Mouse (Mus musculus) myocyte (in vitro differentiated cells): ENCODE data around the gene Fndc11. TPM values are rescaled to one million over a fixed set of nuclear protein-coding genes. Genes with fewer than 3 reads are reported as not detected.

Experiments
- H3K27me3 ChIP-seq: one replicate; pipeline ENCODE4 v1.6.1; 2011; ENCODE audit not compliant: control insufficient read depth, insufficient read depth, insufficient read length
- H3K36me3 ChIP-seq: one replicate; pipeline ENCODE4 v1.6.1; 2011; ENCODE audit not compliant: control insufficient read depth, insufficient read depth
- H3K4me2 ChIP-seq: one replicate; pipeline ENCODE4 v1.6.1; 2011; ENCODE audit warnings: low read depth, control low read depth
- H3K4me3 ChIP-seq: one replicate; pipeline ENCODE4 v1.5.1; 2011; ENCODE audit warnings: mild to moderate bottlenecking, control low read depth, moderate library complexity
- H3K79me2 ChIP-seq: one replicate; pipeline ENCODE4 v1.6.1; 2011; ENCODE audit not compliant: control insufficient read depth, insufficient read depth
- H3ac ChIP-seq: one replicate; pipeline ENCODE4 v1.6.1; 2011; ENCODE audit not compliant: control insufficient read depth, insufficient read length
- CEBPB ChIP-seq: IDR thresholded peaks from 2 replicates; pipeline ENCODE4 v1.6.1; 2011; ENCODE audit warnings: mild to moderate bottlenecking, moderate library complexity; ENCODE audit not compliant: poor library complexity, insufficient read depth, severe bottlenecking
- E2F4 ChIP-seq: IDR thresholded peaks from one replicate; pipeline ENCODE4 v1.6.1; 2011; ENCODE audit warnings: mild to moderate bottlenecking, control low read depth, moderate library complexity; ENCODE audit not compliant: insufficient read depth
- MAX ChIP-seq: IDR thresholded peaks from one replicate; pipeline ENCODE4 v1.6.1; 2011; ENCODE audit warnings: low read depth, mild to moderate bottlenecking, control low read depth
- MYOD1 ChIP-seq, 3 experiments: IDR thresholded peaks; one replicate each; pipeline ENCODE4 v1.6.1; 2011; ENCODE audit warnings: control low read depth in 2 of 3, low read depth in 2 of 3, mild to moderate bottlenecking in 2 of 3, moderate library complexity in 1 of 3; ENCODE audit not compliant: insufficient read length in 2 of 3, control insufficient read depth in 1 of 3
- MYOG ChIP-seq, 3 experiments: IDR thresholded peaks; one replicate each; pipeline ENCODE4 v1.6.1; 2011; ENCODE audit warnings: control low read depth in 2 of 3, low read depth in 2 of 3, mild to moderate bottlenecking in 2 of 3; ENCODE audit not compliant: insufficient read length in 2 of 3, control insufficient read depth in 1 of 3, insufficient read depth in 1 of 3
- POLR2A ChIP-seq: IDR thresholded peaks from one replicate; pipeline ENCODE4 v1.6.1; 2011; ENCODE audit warnings: low read depth, mild to moderate bottlenecking, control low read depth, moderate library complexity; ENCODE audit not compliant: insufficient read length
- POLR2AphosphoS2 ChIP-seq: IDR thresholded peaks from one replicate; pipeline ENCODE4 v1.6.1; 2011; ENCODE audit warnings: low read depth, control low read depth; ENCODE audit not compliant: insufficient read length
- REST ChIP-seq: IDR thresholded peaks from one replicate; pipeline ENCODE4 v1.6.1; 2011; ENCODE audit warnings: mild to moderate bottlenecking, control low read depth, moderate library complexity; ENCODE audit not compliant: insufficient read depth, insufficient read length
- SRF ChIP-seq: IDR thresholded peaks from one replicate; pipeline ENCODE4 v1.6.1; 2011; ENCODE audit warnings: low read depth; ENCODE audit not compliant: control insufficient read depth, insufficient read length
- TCF12 ChIP-seq: IDR thresholded peaks from one replicate; pipeline ENCODE4 v1.6.1; 2011; ENCODE audit warnings: mild to moderate bottlenecking, control low read depth; ENCODE audit not compliant: poor library complexity, insufficient read depth, severe bottlenecking
- TCF3 ChIP-seq: IDR thresholded peaks from one replicate; pipeline ENCODE4 v1.6.1; 2011; ENCODE audit warnings: low read depth, control low read depth; ENCODE audit not compliant: insufficient read length
- USF1 ChIP-seq: IDR thresholded peaks from one replicate; pipeline ENCODE4 v1.6.1; 2011; ENCODE audit warnings: low read depth, mild to moderate bottlenecking, control low read depth, moderate library complexity
- polyA plus RNA-seq: library from polyadenylated mRNA; unstranded; fragments of >200 nt; fragmentation: generic; extraction: Trizol; gene quantifications from one replicate; pipeline ENCODE4 v1.2.1, GENCODE M21; 2012; ENCODE audit warnings: missing spikeins

Gene Fndc11
- polyA plus RNA-seq, 1 experiment = not detected

DNA sequence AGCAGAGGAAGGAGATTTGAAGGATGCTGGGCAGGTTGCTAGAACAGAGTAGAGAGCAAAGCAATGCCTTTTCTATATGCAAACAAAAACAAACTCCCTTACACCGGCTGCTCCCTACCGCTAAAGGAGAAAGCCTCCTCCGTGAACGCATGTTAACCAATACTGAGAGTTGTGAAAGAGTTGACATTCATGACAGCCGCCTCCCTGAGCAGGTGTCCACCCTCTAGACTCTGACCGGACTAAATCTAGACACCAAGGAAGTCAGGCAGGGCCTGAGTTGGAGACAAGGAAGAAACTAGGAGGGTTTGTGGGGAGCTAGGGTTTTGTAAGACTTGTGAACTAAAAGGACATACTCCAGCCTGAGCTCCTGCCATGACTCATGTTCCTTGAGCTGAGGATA lies 16.9 kb upstream of the Fndc11 start:
- no peak overlapping the region for H3ac ChIP-seq
- H3K4me3 ChIP-seq = no peak overlapping the region
- H3K4me2 ChIP-seq = no peak overlapping the region
- H3K79me2 ChIP-seq = no peaks in the 10 kb centered on the region
- no peaks in the 10 kb centered on the region for H3K36me3 ChIP-seq
- TF ChIP-seq REST = no peak
- TF ChIP-seq CEBPB = no peak
- TF ChIP-seq USF1 = no peak
- no peak for TF ChIP-seq POLR2A
- no peak for TF ChIP-seq MAX
- no peak for TF ChIP-seq SRF
- no peak for TF ChIP-seq TCF12
- no peak for TF ChIP-seq E2F4
- TF ChIP-seq MYOD1 (IDR thresholded peaks at IDR 0.05; ENCODE audit: control insufficient read depth in 1 of 3, insufficient read length in 2 of 3, low read depth in 2 of 3) = no peak
- TF ChIP-seq TCF3 = no peak
- TF ChIP-seq MYOG (IDR thresholded peaks at IDR 0.05; ENCODE audit: control insufficient read depth in 1 of 3, insufficient read depth in 1 of 3, insufficient read length in 2 of 3, low read depth in 2 of 3) = no peak
- TF ChIP-seq POLR2AphosphoS2 = no peak
- H3K27me3 ChIP-seq = peaks cover 64% of the 10 kb centered on the region

DNA sequence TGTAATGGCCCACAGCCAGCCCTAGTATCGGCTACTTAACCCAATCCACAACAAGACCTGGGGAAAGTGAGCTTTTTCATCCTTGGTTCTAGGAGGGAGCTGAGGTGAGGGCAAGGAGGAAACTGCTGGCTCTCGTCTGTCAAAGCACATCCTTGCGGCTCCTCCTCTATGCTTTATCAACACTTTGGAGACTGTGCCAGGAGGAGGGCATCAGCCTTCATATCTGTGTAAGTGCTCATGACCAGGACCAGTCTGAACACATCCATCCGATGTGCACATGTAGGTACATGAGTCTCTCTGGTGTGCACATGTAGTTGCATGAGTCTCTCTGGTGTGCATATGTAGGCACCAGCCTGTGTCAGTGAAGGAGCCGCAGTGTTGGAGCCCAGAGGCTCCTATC lies 14.1 kb upstream of the Fndc11 start:
- H3K79me2 ChIP-seq = no peaks in the 10 kb centered on the region
- H3K27me3 ChIP-seq = peaks cover 63% of the 10 kb centered on the region
- no peak overlapping the region for H3ac ChIP-seq
- TF ChIP-seq TCF3 = no peak
- H3K4me3 ChIP-seq = no peak overlapping the region
- no peak overlapping the region for H3K4me2 ChIP-seq
- H3K36me3 ChIP-seq = no peaks in the 10 kb centered on the region

DNA sequence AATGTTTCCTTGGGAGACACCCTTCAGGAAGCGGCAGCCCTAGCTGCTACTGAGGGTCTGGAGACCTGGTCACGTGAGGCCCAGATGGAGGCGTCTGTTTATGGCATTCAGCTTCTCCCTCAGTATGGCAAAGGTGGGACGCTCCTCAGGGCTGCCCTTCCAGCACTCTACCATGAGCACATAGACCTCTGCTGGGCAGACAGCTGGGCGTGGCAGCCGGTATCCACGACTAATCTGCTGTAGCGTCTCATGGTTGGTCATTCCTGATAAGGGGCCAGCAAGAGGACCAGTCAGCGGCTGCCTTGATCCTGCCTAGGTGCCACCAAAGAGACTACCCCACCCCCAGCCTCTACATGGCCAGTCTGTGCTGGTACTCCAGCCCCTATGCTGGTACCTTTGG lies 13.7 kb upstream of the Fndc11 start:
- no peak overlapping the region for H3ac ChIP-seq
- no peaks in the 10 kb centered on the region for H3K36me3 ChIP-seq
- no peak overlapping the region for H3K4me2 ChIP-seq
- no peaks in the 10 kb centered on the region for H3K79me2 ChIP-seq
- peaks cover 63% of the 10 kb centered on the region for H3K27me3 ChIP-seq
- H3K4me3 ChIP-seq = no peak overlapping the region
- TF ChIP-seq MYOD1 (IDR thresholded peaks at IDR 0.05; ENCODE audit: control insufficient read depth in 1 of 3, insufficient read length in 2 of 3, low read depth in 2 of 3) = no peak
- no peak for TF ChIP-seq CEBPB
- TF ChIP-seq POLR2AphosphoS2 = no peak
- TF ChIP-seq REST = no peak
- TF ChIP-seq E2F4 = no peak
- no peak for TF ChIP-seq SRF
- no peak for TF ChIP-seq POLR2A
- no peak for TF ChIP-seq TCF12
- TF ChIP-seq USF1 = no peak
- no peak for TF ChIP-seq MAX
- TF ChIP-seq MYOG (IDR thresholded peaks at IDR 0.05; ENCODE audit: control insufficient read depth in 1 of 3, insufficient read depth in 1 of 3, insufficient read length in 2 of 3, low read depth in 2 of 3) = no peak
- no peak for TF ChIP-seq TCF3

DNA sequence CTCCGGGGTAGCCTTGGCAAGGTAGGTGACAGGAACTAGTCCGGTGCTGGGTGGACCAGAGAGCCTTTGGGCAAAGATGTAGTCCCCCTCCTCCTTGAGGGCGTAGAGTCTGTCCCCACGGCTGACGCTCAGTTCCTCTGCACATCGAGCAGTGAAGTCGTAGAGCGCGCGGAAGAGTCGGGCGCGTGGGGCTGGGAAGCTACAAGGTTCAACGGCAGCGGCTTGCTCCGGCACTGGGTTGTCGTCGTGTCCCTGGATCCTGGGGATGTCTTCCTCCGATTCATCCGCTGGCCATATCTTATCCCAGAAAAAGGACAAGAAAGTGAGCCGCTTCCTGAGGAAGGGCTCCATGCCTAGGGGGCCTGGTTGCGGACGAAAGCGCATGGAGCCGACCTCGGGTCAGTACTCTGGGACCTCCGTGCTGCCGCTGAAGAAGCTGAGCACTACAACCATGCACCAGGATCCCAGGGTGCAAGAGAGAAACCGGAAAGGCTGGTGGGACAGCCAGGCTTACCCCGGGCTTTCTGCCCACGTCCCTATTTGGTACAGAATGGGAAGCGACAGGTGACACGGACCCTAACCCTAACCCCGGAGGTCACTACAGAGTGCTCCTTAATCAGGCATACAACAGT lies 7.3 kb upstream of the Fndc11 start:
- no peak overlapping the region for H3K4me3 ChIP-seq
- H3K79me2 ChIP-seq = no peaks in the 10 kb centered on the region
- TF ChIP-seq MYOG (IDR thresholded peaks at IDR 0.05; ENCODE audit: control insufficient read depth in 1 of 3, insufficient read depth in 1 of 3, insufficient read length in 2 of 3, low read depth in 2 of 3) (no peak), TCF3 (no peak), MYOD1 (IDR thresholded peaks at IDR 0.05; ENCODE audit: control insufficient read depth in 1 of 3, insufficient read length in 2 of 3, low read depth in 2 of 3) (no peak), REST (no peak), POLR2AphosphoS2 (no peak), E2F4 (no peak), TCF12 (no peak), CEBPB (no peak), SRF (no peak), USF1 (no peak), POLR2A (no peak), MAX (no peak)
- no peak overlapping the region for H3K4me2 ChIP-seq
- H3K36me3 ChIP-seq = no peaks in the 10 kb centered on the region
- H3K27me3 ChIP-seq = peaks cover 67% of the 10 kb centered on the region
- H3ac ChIP-seq = no peak overlapping the region

DNA sequence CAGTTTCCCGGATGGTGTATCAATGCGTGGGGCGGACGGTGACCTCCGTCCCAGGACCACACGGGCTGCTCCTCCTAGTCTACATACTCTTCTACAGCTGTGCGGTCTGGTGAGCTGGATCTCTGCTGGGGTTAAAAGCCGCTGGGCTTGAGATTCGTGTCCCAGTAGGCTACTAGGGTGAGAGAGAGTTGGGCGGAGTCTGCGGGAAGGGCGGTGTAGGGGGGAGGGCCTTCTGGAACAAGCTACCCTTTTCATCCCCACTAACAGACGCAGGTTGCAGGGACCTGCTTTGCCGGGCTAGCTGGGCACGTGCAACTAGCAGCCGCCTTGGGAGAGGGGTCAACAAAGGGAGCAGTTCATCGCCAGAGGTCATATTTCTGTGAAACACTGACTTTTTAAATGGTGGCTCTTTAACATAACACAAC lies 6.8 kb upstream of the Fndc11 start, which contains the start of gene Srms:
TSS of gene Srms (minus strand) at position 165 of the 425 bp plus-strand sequence.
- Histone ChIP-seq H3K4me3 (no peak within 1 kb of the TSS), H3K27me3 (peaks cover 62% of the 10 kb centered on the region), H3ac (no peak within 1 kb of the TSS), H3K79me2 (no peaks in the 10 kb centered on the region), H3K4me2 (no peak within 1 kb of the TSS), H3K36me3 (no peaks in the 10 kb centered on the region)
- TF ChIP-seq TCF12 (no peak), CEBPB (no peak), TCF3 (no peak), MYOG (IDR thresholded peaks at IDR 0.05; ENCODE audit: control insufficient read depth in 1 of 3, insufficient read depth in 1 of 3, insufficient read length in 2 of 3, low read depth in 2 of 3) (no peak)
